Mouse (Mus musculus) hindlimb bud, embryonic 11.5 days (tissue): ENCODE data around the gene Kcnk7.

Experiments used
- DNase-seq: peaks from one replicate; pipeline ENCODE4 v3.0.0-alpha.2; 2012; ENCODE audit warnings: low read depth, low spot score; ENCODE audit errors: extremely low spot score

Kcnk7 gene

DNA sequence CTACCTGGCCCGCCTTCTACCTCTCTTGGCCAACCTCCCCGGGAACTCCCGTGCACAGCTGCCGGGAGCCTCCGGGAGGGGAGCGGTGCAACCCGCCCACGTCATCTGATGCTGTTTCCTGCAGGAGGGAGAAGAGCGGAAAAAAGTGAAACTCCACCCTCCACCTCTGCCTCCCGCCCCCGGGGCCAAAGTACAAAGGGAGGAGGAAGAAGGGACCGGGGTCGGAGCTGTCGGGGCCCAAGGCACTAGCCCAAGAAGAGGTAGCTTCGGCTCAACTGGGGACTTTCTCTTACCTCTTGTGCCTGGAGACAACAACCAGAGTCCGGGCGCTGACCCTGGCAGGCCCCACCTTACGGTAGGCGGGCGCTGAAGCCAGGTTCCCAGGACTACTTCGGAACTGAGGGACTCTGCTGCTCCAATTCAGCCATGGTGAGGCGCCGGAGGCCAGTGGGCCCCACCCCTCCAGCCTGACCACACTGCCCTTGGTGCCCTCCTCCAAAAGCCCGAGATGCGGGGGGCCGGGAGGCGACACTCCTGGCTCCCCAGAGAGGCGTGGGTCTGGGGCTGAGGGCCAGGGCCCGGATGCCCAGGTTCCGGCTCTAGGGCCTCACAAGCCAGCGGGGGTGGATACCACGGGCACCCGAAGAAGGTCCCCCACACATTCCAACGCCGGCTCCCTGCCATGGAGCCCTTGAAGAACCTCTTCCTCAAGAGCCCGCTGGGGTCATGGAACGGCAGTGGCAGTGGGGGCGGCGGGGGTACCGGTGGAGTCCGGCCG lies 14.4 kb upstream of the Kcnk7 start:
- peak; percentile 26 for DNase-seq

GRCm38 (mm10) chr19:5690343-5690735 lies 13.8 kb upstream of the Kcnk7 start:
- DNase-seq, result no peak

- no peak for DNase-seq
These were observed 12.6 kb upstream of the Kcnk7 start for GRCm38 (mm10) chr19:5691601-5692000.

DNA sequence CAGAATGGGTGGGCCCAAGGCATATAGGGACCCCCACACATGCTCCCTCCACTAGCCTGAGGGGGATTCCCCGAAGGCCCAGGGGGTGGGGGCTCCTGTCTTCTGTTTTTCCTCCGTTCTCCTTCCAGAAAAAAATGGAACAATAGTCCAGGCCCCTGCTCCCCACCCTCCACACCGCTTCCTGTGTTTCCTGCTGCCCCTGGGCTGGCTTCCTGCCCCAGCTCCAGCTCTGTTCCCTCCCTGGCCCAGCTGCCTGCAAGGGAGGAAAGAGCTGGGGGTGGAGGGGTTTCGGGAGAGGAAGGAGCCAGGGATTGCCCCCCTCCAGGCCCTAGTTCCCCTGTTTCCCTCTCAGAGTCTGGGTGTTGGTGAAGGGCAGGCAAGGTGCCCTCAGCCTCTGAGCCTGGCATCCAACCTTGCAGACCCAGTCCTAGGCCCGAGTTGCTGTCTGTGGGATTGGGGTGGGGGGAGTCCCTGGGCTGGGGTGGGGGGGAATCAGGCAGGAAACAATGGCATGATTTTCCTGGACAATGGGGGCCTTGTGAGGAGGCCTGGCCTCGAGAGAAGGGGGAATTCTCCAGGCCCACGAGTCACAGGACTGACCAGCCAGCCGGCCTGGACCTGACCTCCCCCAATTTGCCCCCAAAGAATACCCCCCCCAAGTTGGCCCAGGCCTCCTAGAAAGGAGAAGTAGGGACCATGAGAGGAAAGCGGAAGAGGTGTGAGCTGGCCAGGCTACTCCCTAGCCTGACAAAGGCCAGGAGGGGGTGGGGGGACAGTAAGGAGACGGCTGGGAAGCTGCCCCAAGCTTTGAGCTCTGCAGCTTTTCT lies 11.9 kb upstream of the Kcnk7 start:
- DNase-seq, result no peak

DNA sequence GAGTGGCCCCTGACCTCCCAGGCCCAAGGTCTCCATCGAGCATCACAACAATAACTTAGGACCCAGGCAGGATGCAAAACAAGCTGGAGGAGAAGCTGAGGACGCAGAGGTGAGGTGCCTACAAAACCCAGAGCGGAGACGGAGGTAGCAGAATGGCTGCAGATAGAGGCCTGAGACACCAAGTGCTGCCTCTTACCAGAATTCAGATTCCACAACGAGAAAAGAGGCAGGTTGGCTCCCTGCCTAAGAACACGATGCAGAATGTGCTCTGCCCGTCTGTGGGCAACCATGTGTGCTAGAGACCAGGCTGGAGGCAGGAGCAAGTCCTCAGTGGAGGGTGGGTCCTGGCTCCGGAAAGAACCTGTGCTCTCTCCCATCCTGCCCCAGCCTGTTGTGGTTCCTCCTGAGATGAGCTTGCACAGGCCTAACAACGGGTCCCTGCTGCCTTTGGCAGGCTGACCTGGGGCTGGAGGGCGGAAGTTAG lies 11.2 kb upstream of the Kcnk7 start:
- DNase-seq, result no peak

- no peak for DNase-seq
These were observed 10.4 kb upstream of the Kcnk7 start for GRCm38 (mm10) chr19:5693801-5694200.

- no peak for DNase-seq
These were observed 8.2 kb upstream of the Kcnk7 start for GRCm38 (mm10) chr19:5695849-5696462.

GRCm38 (mm10) chr19:5704801-5705571 lies 819 bp downstream of the Kcnk7 start:
- no peak for DNase-seq

GRCm38 (mm10) chr19:5710068-5710467 lies 5.9 kb downstream of the Kcnk7 start:
- no peak for DNase-seq

- no peak for DNase-seq
These were observed 6.4 kb downstream of the Kcnk7 start for GRCm38 (mm10) chr19:5710581-5710980.

GRCm38 (mm10) chr19:5711218-5711617 lies 7.1 kb downstream of the Kcnk7 start:
- DNase-seq, result no peak

- no peak for DNase-seq
These were observed 7.8 kb downstream of the Kcnk7 start for GRCm38 (mm10) chr19:5711907-5712460.

- no peak for DNase-seq
These were observed 9.1 kb downstream of the Kcnk7 start for GRCm38 (mm10) chr19:5713255-5713654.

DNA sequence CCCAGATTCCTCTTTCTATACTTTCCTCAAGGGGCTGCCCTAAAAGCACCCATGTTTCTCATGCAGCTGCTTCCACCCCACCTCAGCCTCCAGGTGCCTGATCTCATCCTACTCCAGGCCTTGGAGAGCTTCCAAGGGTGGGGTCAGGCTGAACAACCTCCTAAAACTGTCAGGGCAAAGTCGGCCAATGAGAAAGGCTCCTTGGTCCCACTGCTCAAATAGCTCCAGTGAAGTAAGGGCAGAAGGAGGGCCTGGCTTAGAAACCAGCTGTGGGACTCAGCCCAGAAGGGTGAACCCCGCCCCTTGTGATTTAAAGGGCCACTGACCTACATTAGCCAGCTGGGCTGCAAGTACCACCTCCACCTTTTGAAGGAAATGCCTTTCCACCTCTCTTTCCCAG lies 9.6 kb downstream of the Kcnk7 start:
- no peak for DNase-seq

- DNase-seq, result no peak
These were observed 11.9 kb downstream of the Kcnk7 start for GRCm38 (mm10) chr19:5715793-5716688.

DNA sequence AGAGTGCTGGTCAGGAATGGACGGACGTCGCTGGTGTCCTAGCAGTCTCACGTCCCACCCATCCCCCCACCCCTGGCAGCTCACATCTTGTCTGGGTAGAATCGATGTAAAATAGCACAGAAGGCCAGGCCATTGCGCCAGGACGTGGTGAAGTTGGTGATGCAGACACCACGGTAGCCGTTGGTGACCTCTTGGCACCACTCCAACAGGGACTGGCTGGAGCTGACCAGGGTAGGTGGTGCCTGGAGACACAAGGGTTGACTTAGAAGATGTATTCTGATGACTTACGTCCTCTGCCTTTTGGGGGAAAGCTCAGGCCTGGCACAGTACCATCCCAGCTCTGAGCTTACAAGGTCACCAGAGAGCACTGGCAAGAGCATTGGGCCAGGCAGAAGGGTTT lies 12.8 kb downstream of the Kcnk7 start:
- DNase-seq, result no peak

GRCm38 (mm10) chr19:5721233-5721632 lies 17.1 kb downstream of the Kcnk7 start:
- DNase-seq, result no peak

DNA sequence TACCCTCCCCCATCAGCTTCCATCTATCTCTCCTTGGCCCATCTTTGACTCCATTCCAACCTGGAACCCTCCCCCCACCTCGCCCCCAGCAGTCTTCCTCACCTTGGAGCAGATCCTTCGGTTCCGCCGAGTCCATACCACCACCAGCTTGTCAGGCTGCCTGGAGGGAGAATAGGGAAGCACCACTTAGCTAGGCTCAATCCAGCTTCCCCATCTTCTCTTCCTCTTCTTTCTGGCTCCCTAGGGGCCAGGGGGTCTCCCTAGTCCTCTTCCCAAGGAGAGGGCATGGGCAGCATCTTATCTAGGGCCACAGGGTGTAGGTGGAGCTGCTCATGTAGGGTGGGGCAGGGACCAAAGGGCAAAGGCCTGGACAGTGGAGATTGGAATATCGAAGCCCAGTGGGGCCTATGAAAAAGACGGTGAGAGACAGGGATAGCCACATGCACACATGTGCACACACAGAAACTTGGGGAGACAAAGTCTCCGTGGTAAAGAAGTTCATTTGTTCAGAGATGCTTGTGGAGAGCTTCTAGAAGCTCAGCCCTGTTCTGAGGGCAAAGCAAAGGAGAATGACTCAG lies 18.8 kb downstream of the Kcnk7 start:
- DNase-seq, result no peak

GRCm38 (mm10) chr19:5723934-5724548 lies 19.9 kb downstream of the Kcnk7 start:
- no peak for DNase-seq
